Mouse (Mus musculus): Measurements from ENCODE around the gene Ttc23.

GRCm38 (mm10) chr7:67701252-67701914, 54.2 kb downstream of the Ttc23 start:
- TF ChIP-seq CTCF (IDR thresholded peaks at IDR 0.05; ENCODE audit: extremely low read depth, insufficient read length, insufficient replicate concordance, low read depth, low read length): no peak
- TF ChIP-seq POLR2A (IDR thresholded peaks at IDR 0.05; ENCODE audit: low read depth, low read length): no peak
